Mouse (Mus musculus) olfactory bulb, adult 2 months (tissue): Measurements from ENCODE around the gene Neurod4. TPM values are rescaled to one million over a fixed set of nuclear protein-coding genes. Genes with fewer than 3 reads are reported as not detected.

ENCODE experiments used
- H3K27ac ChIP-seq: fragments of 200-500 bp; 2 replicates; pipeline ENCODE4 v1.5.1; 2012; ENCODE audit warnings: low read depth, low read length; ENCODE audit not compliant: insufficient read depth
- H3K4me1 ChIP-seq: fragments of 200-500 bp; 2 replicates; pipeline ENCODE4 v1.6.1; 2012; ENCODE audit warnings: low read length; ENCODE audit not compliant: control insufficient read depth, insufficient read depth
- H3K4me3 ChIP-seq: fragments of 200-500 bp; 2 replicates; pipeline ENCODE4 v1.5.1; 2012; ENCODE audit warnings: mild to moderate bottlenecking, low read depth, low read length, moderate library complexity; ENCODE audit not compliant: insufficient read depth
- CTCF ChIP-seq: fragments of 200-500 bp; IDR thresholded peaks from 2 replicates; pipeline ENCODE4 v1.5.1; 2012; ENCODE audit warnings: low read depth, mild to moderate bottlenecking, low read length, moderate library complexity; ENCODE audit not compliant: insufficient read depth
- POLR2A ChIP-seq: fragments of 200-500 bp; IDR thresholded peaks from 2 replicates; pipeline ENCODE4 v1.6.1; 2012; ENCODE audit warnings: mild to moderate bottlenecking, low read depth, low read length, moderate library complexity; ENCODE audit not compliant: insufficient read depth
- WGBS: fragments of 180-500 bp; shearing (Covaris S2); methylation state at CpG from one replicate; pipeline ENCODE4 v1.1.7; 2018; 5-methylcytosine and 5-hydroxymethylcytosine counted together
- polyA plus RNA-seq: library from polyadenylated mRNA; stranded (reverse); fragments of >200 nt; gene quantifications from 2 replicates; pipeline ENCODE4 v1.2.4, GENCODE M21; 2012; ENCODE audit warnings: low replicate concordance; ENCODE audit not compliant: missing spikeins, insufficient read depth, insufficient read length

Neurod4 gene
- polyA plus RNA-seq, 1 experiment: not detected

DNA sequence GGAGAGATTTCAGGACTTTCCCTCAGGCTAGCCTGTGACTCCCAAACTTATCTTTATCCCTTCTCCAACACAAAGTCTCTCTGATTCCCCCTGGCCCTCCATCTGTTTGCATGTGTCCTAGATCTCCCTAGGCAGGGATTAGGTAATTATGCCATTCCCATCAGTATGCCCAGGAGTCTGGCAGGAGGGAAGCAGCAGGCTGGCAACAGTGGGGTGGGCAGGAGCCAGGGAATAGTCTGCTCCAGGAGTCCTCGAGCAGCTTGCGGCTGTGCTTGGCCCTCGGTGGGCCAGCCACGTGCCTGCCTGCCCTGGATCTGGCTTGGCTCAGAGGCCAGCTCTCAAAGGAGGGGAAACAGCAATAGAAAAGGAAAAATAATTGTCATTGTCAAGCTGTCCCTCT, 16.8 kb downstream of the Neurod4 start:
- Histone ChIP-seq H3K27ac (no peak overlapping the region), H3K4me1 (peaks cover 6% of the 10 kb centered on the region; the same call in 1 of the 2 replicates), H3K4me3 (no peak overlapping the region)
- TF ChIP-seq POLR2A (no peak), CTCF (no peak)
- 18% methylated on average over 4 of the region's 4 CpGs for WGBS

DNA sequence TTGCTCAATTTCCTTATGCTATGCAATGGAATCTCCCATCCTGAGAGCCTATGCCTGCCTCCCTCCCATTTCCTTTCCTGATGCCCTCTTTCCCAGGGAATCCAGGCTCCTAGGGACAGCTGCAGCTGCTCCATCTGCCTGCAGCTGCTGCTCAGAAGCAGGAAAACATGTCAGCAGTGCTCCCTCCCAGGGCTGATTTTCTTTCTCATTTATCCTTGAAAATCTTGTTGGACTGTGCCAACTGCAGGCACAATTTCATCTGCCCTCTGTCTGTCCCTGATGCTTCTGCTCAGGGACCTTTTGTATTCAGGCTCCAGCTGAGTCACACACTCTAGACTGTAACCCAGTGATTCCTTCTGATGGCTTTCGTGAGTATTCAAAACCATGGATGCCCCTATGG, 20.6 kb downstream of the Neurod4 start:
- no peak for TF ChIP-seq CTCF
- no peak for TF ChIP-seq POLR2A
- Histone ChIP-seq H3K27ac (peak overlapping the region; percentile 41; the same call in 1 of the 2 replicates), H3K4me3 (no peak overlapping the region), H3K4me1 (peaks cover 6% of the 10 kb centered on the region; the same call in 1 of the 2 replicates)
- 57% methylated on average over 1 of the region's 1 CpGs for WGBS

DNA sequence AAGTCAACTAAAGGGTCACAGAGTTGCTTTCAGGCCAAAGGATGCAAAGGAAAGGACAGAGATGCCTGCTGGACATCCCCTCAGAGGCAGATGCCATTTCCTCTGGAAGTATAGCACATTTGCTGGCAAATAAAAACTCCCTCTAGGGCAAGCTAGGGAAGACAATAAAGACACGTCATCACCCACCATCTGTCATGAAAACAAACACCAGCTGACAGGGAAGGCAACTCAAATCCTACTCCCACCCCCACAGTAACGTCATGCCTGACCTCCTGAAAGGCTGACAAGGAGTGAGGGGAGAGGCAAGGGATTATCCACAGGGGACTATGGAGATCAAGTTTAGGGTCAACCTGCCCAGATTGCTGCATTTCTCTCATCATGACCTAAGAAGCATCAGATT, 35.8 kb downstream of the Neurod4 start:
- H3K4me3 ChIP-seq: no peak overlapping the region
- no peak overlapping the region for H3K27ac ChIP-seq
- TF ChIP-seq POLR2A: no peak
- no peak for TF ChIP-seq CTCF
- H3K4me1 ChIP-seq: no peaks in the 10 kb centered on the region
- WGBS: 17% methylated on average over 2 of the region's 2 CpGs

GRCm38 (mm10) chr10:130238318-130239209, 41.5 kb downstream of the Neurod4 start:
- no peak overlapping the region for H3K4me3 ChIP-seq
- no peak for TF ChIP-seq POLR2A
- TF ChIP-seq CTCF: no peak
- H3K4me1 ChIP-seq: no peaks in the 10 kb centered on the region
- H3K27ac ChIP-seq: no peak overlapping the region
- WGBS: 50% methylated on average over 2 of the region's 2 CpGs

DNA sequence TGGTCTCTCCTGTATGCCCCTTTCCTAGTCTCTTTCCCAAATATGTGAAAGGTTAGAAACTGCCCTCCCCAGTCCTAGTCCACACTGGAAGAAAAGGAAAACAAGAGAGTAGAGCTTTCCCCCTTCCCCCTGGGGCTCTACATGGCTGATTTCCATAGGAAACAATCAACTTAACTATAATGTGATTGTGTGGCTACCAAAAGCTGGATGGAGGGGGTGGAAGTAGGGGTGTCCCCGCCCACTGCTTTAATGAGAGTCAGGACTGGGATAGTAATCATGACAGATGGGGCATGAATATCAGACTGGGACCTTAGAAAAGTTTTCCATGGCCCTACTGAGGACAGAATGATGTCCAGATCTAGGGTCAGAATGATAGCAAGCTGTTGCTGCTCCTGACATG, 45.5 kb downstream of the Neurod4 start:
- Histone ChIP-seq H3K4me3 (no peak overlapping the region), H3K27ac (no peak overlapping the region), H3K4me1 (no peaks in the 10 kb centered on the region)
- TF ChIP-seq POLR2A (no peak), CTCF (no peak)
- 41% methylated on average over 1 of the region's 1 CpGs for WGBS

GRCm38 (mm10) chr10:130232117-130232516, 47.9 kb downstream of the Neurod4 start:
- Histone ChIP-seq H3K4me3 (no peak overlapping the region), H3K4me1 (no peaks in the 10 kb centered on the region), H3K27ac (no peak overlapping the region)
- TF ChIP-seq POLR2A: no peak
- TF ChIP-seq CTCF: no peak
- 84% methylated on average over 1 of the region's 1 CpGs for WGBS

- WGBS: 89% methylated on average over 5 of the region's 5 CpGs
- Histone ChIP-seq H3K4me3 (no peak overlapping the region), H3K27ac (no peak overlapping the region), H3K4me1 (no peaks in the 10 kb centered on the region)
- TF ChIP-seq CTCF (no peak), POLR2A (no peak)
Observed at GRCm38 (mm10) chr10:130229584-130229983, 50.5 kb downstream of the Neurod4 start.

DNA sequence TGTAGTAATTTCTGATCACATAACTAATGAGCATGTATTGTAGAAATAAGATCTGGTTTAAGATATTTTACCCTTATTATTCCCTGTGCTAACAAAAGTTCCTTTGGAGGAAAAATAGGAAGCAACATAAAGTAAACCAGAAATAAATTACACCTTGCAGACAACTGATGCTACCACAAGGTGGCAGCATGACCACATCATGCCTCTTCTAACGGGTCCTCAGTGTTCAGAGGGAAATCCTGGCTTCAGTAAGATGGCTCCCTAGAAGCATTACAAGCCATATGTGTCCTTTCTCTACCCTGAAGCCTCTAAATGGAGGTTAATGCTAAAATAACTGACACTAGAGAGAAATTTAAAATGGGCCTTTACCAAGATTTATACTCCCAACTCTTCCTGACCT, 51.8 kb downstream of the Neurod4 start:
- WGBS: 0% methylated on average over 1 of the region's 1 CpGs

GRCm38 (mm10) chr10:130225034-130225433, 55.0 kb downstream of the Neurod4 start:
- no peak overlapping the region for H3K4me3 ChIP-seq
- TF ChIP-seq POLR2A: no peak
- no peak for TF ChIP-seq CTCF
- H3K27ac ChIP-seq: no peak overlapping the region
- no peaks in the 10 kb centered on the region for H3K4me1 ChIP-seq
- WGBS: 75% methylated on average over 3 of the region's 3 CpGs

More for the DNA sequence above, 51.8 kb downstream of the Neurod4 start:
- no peak overlapping the region for H3K27ac ChIP-seq
- H3K4me3 ChIP-seq: no peak overlapping the region
- TF ChIP-seq CTCF (no peak), POLR2A (no peak)
- H3K4me1 ChIP-seq: no peaks in the 10 kb centered on the region

Other genes starting within 250 kb of the Neurod4 start
- not detected in 2 replicates for gene Olfr821, start 249.9 kb downstream of the Neurod4 start, polyA plus RNA-seq
- gene Olfr822, start 209.0 kb downstream of the Neurod4 start, polyA plus RNA-seq: not detected in 2 replicates
- not detected in 2 replicates for gene Olfr823, start 164.9 kb downstream of the Neurod4 start, polyA plus RNA-seq
- not detected in 2 replicates for gene Olfr824, start 150.2 kb downstream of the Neurod4 start, polyA plus RNA-seq
- not detected in 2 replicates for gene Olfr825, start 113.5 kb downstream of the Neurod4 start, polyA plus RNA-seq
- not detected in 2 replicates for gene Olfr826, start 96.1 kb downstream of the Neurod4 start, polyA plus RNA-seq
- gene Olfr827, start 65.8 kb downstream of the Neurod4 start, polyA plus RNA-seq: not detected in 2 replicates
- not detected in 2 replicates for gene Tespa1, start 42.6 kb upstream of the Neurod4 start, polyA plus RNA-seq
- gene Vmn2r84, start 114.1 kb upstream of the Neurod4 start, polyA plus RNA-seq: not detected in 2 replicates
- not detected in 2 replicates for gene Vmn2r85, start 149.5 kb upstream of the Neurod4 start, polyA plus RNA-seq
- not detected in 2 replicates for gene Vmn2r86, start 175.8 kb upstream of the Neurod4 start, polyA plus RNA-seq
- gene Vmn2r87, start 217.2 kb upstream of the Neurod4 start, polyA plus RNA-seq: not detected in 2 replicates